Mouse (Mus musculus): ENCODE measurements around the gene Shkbp1.

- no peak for TF ChIP-seq CTCF (IDR thresholded peaks at IDR 0.05; ENCODE audit: borderline replicate concordance, insufficient read depth, low read depth, low read length)
- TF ChIP-seq POLR2A (IDR thresholded peaks at IDR 0.05; ENCODE audit: borderline replicate concordance, insufficient read depth, low read length) = no peak
Observed at GRCm38 (mm10) chr7:27381009-27381408, 25.2 kb upstream of the Shkbp1 start.

Data from cerebellum, adult 2 months (tissue).